Mouse (Mus musculus) gastrocnemius, postnatal 14 days (tissue): ENCODE measurements around the gene Acnat1. TPM values are rescaled to one million over a fixed set of nuclear protein-coding genes. Genes with fewer than 3 reads are reported as not detected.
"Not testable (repeated sequence)": the region's sequence is repeated elsewhere in the genome, so short reads cannot be mapped to it uniquely, and the experiment has no call there.

Experiments used
- DNase-seq: peaks from one replicate; pipeline ENCODE4 v3.0.0; 2021; ENCODE audit warnings: mixed read lengths
- intact Hi-C: fragments of 180-260 bp; cut with DNase I; formaldehyde crosslinking; loops from one replicate; pipeline ENCODE4 v1.15.1; 2025; ENCODE audit warnings: low total_unique reads
- long read RNA-seq, 2 experiments: library from polyadenylated mRNA; stranded (forward); transcript quantifications; one replicate each; pipeline ENCODE4 v2.0.0; 2021
- total RNA-seq, 2 experiments: library from RNA; stranded (reverse); gene quantifications; 2 replicates each; pipeline ENCODE4 v1.2.3; 2021

Gene Acnat1
- total RNA-seq, result not detected
- long read RNA-seq, experiment 1, result 0 reads
- long read RNA-seq, experiment 2, result 0 reads

DNA sequence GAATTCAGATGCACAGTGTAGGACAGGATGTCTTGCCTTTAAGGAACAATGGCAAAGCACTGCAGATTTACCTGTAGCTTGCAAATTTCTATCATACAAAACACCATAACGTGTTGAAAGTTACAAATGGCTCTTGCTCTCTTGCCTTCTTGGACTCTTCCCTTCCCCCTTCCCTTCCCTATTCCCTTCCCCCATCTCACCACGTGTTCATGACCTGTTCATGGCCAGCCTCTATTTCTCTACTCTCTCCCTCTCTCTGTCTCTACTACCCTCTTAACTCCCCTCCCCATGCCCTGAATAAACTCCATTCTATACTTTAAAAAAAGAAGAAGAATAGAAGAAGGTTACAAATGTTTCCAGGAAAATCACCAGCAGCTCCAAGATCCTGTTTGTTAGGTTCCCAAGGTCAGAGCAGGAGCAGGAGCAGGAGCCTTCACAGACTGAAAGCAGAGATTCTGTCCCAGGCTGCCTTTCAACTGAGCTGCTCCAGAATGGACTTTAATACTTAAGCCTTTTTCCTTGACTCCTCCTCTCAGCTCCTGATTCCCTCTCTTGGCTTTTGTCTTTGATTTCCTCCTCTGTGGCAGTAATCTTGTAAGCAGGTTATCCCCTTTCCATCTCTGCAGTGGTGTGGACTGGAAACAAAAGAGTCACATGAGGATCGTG lies at the start of gene Acnat1:
TSS of gene Acnat1 (minus strand) at position 478 of the 666 bp plus-strand sequence.
- intact Hi-C loops, result no loop called here

DNA sequence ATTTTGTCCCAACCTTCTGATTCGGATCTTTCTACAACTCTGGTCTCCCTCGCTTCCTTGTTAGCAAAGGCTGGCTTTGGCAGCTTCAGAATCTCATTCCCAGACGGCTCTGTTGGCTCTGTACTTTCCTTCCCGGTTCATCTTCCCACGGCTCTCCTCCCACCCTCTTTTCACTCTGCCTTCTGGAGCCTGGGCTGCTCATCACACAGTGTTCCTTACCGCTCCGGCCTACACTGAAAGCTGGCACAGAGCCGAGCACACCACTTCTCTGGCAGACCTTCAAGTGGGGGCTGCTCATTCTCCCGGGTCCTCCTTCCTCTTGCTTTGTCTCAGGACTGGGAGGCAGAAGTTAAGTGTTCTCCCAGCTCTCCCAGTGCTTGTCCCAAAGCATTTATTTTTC lies 48.9 kb upstream of the Acnat1 start:
- peak; percentile 6 for DNase-seq
- intact Hi-C loops, result no loop called here

More for the DNA sequence above, at the start of gene Acnat1:
- no peak for DNase-seq

DNA sequence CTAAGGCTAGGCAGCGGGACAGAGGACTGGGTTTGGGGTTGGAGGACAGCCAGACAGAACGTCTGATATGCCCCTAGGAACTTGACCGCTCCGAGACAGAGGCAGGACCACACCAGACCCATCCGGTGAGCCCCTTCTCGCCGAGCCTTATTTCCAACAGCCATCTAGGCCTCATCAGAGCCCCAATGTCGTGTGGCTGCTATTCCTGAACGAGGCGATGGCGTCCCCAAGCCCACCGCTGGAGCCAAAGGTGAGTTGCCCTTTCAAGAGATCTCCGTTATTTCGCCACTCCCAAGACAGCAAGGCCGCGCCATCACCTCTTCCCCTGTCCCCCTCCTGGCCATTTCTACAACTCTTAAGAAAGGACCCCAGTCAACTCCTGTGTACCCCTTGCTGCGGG lies 47.6 kb upstream of the Acnat1 start:
- no peak for DNase-seq
- intact Hi-C loops, result no loop called here

DNA sequence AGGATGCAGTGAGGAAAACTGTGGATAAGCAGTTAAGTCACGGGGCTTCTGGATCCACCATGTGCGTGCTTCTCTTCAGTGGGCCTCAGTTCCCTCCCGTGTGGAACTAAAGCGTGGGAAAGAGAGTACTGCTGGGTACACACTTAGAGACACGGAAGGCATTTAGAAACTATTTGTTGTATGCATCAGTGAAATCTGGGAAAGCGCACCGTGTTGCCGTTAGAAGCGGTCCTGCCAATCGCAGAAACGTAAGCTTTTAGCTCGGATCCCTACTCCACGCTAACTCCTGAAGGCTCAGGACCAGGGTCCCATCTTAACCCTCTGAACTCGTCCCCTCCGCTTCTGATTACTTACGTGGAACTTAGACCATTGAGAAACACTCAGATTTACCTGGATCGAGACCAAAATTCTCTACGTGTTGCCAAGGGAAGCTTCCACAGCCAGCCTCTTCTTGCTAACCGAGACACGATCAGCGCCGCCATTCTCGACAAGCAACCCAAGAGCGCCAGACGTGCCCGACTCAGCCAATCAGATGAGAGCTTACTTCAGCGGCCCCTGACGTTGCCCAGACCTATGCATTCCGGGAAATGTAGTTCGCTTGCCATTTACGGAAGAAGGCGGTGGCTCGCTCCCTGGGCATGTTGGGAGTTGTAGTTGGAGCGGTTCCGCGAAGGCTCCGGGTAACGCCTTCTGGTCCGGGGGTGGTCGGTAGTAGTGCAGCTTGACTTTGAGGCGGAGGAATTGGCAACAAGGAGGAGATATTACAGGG lies 47.0 kb upstream of the Acnat1 start, which contains the start of the genes Mrpl50 and Zfp189:
TSS of gene Mrpl50 (minus strand) at position 522 of the 769 bp plus-strand sequence.
TSS of gene Zfp189 (plus strand) at position 605 of the 769 bp plus-strand sequence.
- intact Hi-C loops, result no loop called here
- peak; percentile 91 for DNase-seq

DNA sequence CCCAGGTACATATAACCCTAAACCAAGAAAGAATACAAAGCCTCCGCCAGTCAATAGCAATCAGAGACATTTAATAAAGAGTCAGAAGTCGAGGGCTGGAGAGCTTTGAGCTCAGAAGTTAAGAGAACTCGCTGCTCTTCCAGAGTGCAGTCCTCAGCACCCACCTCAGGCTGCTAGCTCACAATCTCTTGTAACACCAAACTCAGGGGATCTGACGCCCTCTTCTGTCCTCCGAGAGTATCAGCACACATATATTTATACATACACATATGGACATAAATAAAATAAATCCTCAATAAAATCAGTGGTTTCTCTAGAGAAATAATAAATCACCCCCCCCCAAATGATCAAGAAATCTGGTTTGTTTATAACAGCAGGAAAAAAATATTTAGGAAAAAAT lies 45.8 kb upstream of the Acnat1 start:
- intact Hi-C loops, result no loop called here
- no peak for DNase-seq

DNA sequence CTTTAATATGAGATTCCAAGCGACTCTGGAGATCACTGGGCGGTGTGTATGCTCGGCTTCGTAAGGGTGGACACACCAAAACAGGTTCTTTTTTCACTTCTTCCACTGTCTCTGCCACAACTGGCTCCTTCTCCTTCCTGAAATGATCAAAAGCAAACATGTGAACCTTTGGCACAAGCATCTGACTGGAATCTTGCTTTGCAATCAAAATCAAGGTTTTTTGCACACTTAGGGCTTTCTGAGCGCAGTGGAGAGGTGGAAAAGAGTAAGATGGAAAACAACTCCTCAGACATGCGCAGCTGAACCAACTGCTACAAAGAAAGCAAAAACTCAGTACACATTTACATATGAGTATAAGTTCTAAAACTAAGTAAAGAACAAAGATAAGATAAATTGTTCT lies 40.7 kb upstream of the Acnat1 start:
- no peak for DNase-seq
- intact Hi-C loops, result no loop called here

DNA sequence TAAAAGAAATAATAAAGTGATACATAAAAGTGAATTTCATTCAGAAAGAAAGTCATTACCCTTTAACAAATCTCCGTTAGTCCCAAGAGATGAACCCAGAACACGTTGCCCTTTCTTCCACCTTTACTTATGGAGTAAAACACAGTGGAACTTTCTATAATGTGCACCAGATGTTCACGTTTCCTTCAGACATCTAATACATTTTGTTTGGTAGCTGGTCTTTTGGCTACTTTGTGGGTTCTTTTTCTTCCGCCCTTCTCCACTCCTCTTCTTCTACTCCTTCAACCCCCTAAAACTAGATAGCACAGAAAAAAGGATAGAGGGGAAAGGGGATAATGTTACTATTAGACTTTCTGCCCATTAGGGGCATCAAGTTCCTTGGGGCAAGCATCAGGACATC lies 38.9 kb upstream of the Acnat1 start:
- no peak for DNase-seq
- intact Hi-C loops, result no loop called here

DNA sequence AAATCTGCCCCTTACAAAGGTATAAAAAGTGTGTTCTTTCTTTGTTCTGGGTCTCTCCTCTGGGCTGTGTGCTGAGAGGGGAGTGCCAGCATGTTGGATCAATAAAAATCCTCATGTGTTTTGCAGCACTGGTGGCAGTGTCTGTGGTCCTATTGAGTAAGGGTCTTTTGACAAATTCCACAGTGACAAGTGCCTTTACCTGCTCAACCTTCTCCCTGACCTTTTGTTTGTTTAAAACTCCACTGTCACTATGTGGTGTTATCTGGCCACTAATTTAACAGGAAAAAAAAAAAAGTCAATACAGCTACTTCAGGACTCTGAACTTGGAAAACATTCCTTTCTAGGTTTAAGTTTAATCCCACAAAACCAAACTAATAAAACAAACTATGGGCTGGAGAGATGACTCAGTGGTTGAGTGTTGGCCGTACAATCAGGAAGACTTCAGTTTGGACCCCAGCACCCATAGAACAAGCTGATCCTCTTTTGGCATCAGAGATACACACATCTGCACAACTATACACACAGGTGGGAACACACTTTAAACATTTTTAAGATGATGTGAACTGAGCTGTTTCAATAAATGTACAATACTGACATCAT lies 36.6 kb upstream of the Acnat1 start:
- intact Hi-C loops, DNase-seq: not testable (repeated sequence)

DNA sequence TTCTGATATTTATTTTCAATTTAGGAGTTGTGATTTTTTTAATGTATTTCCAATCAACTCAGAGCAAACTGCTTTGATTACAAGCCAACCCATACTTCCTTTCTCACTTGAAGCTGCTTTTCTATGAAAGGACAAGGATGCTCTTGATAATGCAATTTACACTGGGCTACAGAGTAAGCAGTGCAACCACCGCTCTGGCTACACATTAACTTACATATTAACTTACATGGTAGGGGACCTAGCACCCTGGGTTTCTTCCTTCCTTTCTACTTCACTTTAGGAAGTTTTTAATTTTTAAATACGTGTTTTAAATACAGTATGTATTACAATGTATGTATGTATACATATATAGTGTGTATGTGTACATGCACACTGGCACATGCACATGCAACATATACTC lies 35.5 kb upstream of the Acnat1 start:
- intact Hi-C loops, result no loop called here
- no peak for DNase-seq

DNA sequence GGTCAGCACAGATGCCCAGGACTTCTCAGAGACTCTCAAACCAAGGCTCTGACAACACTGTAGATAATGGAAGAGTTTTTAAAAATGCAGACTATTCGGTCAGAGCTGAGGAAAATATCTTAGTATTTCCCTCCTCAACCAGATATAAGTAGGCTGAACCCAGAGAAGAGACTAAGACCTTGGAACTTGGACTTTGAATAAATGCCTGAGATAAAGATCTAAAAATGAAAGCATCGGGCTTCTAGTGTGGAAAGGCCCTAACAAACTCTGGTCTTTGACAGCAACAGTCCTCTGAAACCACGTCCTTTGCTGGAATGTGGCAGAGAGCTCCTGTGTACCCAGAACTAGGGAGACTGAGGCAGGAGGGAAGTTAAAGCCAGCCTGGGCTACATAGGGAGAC lies 32.7 kb upstream of the Acnat1 start, which contains the start of gene Baat:
TSS of gene Baat (minus strand) at position 172 of the 400 bp plus-strand sequence.
- no peak for DNase-seq
- intact Hi-C loops, result no loop called here

DNA sequence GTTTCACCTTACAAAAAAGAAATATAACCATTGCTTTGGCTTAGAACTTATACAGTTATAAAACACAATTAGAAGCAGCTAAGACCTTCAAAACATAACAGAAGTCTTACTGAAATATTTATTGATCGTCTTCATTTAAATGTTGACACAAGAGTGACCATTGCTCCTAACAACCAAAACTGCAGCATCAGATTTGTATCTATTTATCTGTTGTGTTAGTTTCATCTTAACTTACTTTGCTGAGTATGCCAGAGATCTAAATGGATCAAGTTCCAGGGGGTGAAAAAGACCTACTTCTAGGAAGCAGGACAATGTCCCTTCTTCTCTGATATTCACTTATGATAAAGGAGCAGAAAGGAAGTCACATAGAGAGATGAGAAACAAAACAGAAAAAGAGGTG lies 29.9 kb upstream of the Acnat1 start:
- DNase-seq, result no peak
- intact Hi-C loops, result no loop called here

DNA sequence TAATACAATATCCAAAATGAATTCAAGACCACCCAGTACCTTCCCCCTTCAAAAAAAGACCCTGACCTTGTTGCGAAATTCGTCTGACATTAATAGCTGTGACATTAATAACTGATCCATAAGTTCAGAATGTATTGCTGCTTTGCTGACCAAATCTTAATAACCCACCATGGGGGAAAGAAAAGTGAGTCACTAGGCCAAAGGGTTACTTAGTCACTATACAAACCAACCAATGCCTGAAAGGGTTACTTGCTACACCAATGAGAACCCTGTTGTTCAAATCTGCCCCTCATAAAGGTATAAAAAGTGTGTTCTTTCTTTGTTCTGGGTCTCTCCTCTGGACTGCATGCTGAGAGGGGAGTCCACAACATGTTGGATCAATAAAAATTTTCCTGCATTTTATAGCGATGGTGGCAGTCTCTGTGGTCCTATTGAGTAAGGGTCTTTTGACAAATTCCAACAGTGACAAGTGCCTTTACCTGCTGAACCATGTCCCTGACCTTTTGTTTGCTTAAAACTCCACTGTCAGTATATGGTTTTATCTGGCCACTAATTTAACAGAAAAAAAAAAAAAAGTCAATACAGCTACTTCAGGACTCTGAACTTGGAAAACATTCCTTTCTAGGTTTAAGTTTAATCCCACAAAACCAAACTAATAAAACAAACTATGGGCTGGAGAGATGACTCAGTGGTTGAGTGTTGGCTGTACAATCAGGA lies 12.4 kb upstream of the Acnat1 start:
- DNase-seq, intact Hi-C loops: not testable (repeated sequence)

DNA sequence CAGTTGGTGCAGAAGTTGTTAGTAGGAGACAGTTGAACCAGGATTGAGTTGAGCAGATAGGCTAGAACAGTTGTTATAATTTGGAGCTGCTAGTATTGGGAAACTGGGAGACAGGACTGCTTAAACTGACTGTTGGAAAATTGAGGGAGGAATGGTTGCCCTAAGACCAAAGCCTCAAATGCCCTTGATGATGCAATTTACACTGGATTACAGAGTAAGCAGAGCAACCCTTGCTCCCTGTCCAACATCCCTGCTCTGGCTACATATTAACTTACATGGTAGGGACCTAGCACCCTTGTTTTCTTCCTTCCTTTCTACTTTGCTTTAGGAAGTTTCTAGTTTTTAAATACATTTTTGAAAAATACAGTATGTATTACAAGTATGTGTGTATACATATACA lies 11.7 kb upstream of the Acnat1 start:
- no peak for DNase-seq
- intact Hi-C loops, result no loop called here

DNA sequence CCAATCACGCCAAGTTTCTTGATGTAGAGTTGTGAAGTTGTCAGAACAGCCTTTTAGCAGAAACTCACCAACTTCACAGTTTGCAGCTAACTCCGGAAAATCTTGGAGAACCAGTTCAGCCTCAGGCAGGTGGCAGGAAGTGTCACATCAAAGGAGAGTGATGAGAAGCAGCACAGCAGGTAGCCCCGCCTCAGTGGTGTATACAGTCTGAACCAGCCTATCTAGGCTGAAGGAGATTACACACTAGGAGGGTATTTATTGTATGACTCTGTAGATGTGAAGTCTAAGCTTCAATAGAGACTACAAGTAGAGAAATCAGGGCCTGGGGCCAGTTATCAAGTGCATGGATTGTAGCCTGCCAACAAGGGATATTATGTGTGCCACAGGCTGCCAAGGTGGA lies 7.2 kb upstream of the Acnat1 start:
- intact Hi-C loops, result no loop called here
- no peak for DNase-seq

DNA sequence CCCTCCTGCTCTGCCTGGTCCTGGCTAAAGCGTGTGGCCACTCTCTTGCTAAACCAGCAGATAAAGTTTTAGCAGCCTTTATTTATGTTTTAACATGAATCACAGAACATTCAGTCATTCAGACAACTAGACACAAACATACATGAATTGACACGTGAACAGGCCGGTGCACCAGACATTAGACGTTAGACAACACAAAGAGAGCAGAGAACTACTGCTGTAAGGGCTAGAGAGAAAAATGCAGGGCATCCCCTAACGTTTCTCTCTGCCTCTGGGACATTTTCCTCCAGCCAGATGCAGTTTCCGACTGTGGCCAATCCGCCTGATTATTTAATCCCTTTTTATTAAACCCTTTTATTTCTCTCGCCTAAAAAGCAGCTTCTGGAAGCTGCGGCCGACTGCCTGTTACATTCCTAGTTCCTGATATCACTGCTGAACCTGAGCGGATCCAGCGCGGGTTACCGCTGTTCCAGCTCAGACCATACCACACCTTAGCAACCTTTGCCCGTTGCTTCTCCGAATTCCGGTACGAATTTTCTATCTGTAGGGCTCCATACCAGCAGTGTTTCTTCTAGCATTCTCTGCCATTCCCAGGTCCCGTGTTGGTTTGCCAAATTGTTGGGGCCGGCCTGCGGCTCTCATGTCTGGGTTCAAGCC lies 6.5 kb upstream of the Acnat1 start:
- intact Hi-C loops, result no loop called here
- DNase-seq, result no peak

DNA sequence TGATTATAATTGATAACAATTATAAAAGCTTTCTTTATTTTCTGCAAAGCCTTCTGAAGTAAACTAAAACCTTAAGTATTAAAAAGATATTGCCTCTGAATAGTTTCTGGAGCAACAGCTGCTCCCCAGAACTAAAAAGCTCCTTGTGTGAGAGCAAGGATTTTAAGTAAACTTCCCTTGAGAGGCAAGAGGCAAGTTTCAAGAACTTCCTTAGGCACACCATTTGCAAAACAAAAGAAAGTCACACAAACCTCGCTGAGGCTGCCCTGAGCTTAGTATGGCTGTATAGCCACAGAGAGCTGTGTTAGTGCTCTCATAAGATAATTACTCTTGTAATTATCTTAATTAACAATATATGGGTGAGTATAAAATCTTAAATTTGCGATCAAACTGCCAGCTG lies 5.3 kb upstream of the Acnat1 start:
- DNase-seq, intact Hi-C loops: not testable (repeated sequence)

DNA sequence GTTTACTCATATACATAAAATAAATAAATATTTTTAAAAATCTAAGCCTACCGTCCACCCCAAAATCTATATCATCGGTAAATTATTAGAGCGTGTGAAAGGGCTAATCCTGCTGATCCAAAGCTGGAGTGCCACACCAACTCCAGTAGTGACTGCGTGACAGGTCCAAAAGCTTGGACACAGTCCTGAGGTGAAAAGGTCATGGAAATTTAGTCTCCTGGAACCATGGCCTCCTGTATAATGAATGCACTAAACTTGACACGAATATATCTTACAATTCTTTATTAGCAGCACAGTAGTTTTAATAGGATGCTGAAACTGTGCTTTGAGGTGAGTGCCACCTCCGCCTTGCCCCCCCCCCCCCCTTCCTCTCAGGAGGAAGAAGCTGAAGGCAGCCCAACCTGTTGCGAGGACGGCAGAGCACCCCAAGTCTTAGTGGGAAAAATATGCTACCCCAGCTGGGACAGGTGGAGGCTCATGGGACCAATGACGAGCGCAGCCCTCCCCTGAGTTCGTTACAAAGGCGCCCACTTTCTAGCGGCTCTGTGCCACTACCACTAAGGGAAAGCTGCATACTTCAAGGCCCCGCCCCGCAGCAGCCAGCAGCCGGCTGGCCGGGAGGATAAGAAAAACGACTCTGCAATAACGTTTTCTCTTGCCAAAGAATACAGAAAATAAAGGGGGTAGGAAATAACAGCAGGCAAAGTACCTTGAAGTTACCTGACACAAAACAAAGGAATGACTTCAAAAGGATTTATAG lies 4.6 kb upstream of the Acnat1 start:
- intact Hi-C loops, result no loop called here
- no peak for DNase-seq

DNA sequence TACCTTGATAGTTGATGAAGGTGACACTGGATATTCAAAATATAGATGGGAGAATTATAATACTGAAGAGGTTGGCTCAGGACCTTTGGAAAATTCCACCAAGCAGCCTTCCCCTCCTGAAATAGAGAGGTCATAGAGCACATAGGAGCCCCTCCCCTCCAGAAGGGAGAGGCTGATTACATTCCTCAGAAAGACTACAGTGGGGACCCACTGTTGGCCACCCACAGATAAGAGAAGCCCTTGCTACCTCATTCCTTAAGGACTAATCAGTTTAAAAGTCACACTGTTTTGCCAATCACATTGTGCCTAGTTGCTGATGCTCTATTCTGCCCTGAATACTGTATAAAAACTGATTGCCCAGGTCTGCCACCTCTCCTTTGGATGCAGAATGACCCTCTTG lies 871 bp upstream of the Acnat1 start:
- intact Hi-C loops, result no loop called here
- no peak for DNase-seq
